Mouse (Mus musculus): ENCODE results near the gene Pofut1. TPM values are rescaled to one million over a fixed set of nuclear protein-coding genes. Genes with fewer than 3 reads are reported as not detected.

Gene Pofut1
- polyA plus RNA-seq (2014; fragmentation: Nextera tagmentation; extraction: Ambion mirVana): 5.9 and 6.6 TPM in 2 replicates

GRCm38 (mm10) chr2:153241250-153242014, at the start of gene Pofut1, which contains the start of gene Plagl2:
Gene Pofut1 (plus strand): TSS chr2:153241533.
Gene Plagl2 (minus strand): TSS chr2:153241426.
- 0% methylated on average over 48 of the region's 72 CpGs for WGBS
- peak within 1 kb of the TSS; percentile 91 for H3K4me2 ChIP-seq (ENCODE audit: low read length)
- H3K27ac ChIP-seq (replicated peaks in 1 of 2; ENCODE audit: control insufficient read depth in 1 of 2, insufficient read depth in 1 of 2, low read depth in 2 of 2, low read length in 2 of 2): peak within 1 kb of the TSS; percentile 90 to 95
- ATAC-seq (ENCODE audit: insufficient number of reproducible peaks, insufficient read depth, low FRiP score, low read depth): peak; percentile 96
- peak within 1 kb of the TSS; percentile 97 to 98 for H3K4me3 ChIP-seq (ENCODE audit: control insufficient read depth in 1 of 2, insufficient read depth in 1 of 2, low read depth in 1 of 2, low read length in 2 of 2)
- H3K9ac ChIP-seq (ENCODE audit: low read length): peak within 1 kb of the TSS; percentile 99
- H3K27me3 ChIP-seq (ENCODE audit: control insufficient read depth, insufficient read depth, low read length): no peaks in the 10 kb centered on the region
- H3K36me3 ChIP-seq (ENCODE audit: control insufficient read depth, insufficient read depth, low read length): peaks cover 28% of the 10 kb centered on the region
- H3K9me3 ChIP-seq (ENCODE audit: control insufficient read depth, low read length): no peaks in the 10 kb centered on the region
- peaks cover 9 to 37% of the 10 kb centered on the region in 2 experiments for H3K4me1 ChIP-seq (ENCODE audit: control insufficient read depth in 2 of 2, insufficient read depth in 2 of 2, low read length in 2 of 2)

- H3K4me2 ChIP-seq (ENCODE audit: low read length): no peak overlapping the region
- no peak overlapping the region for H3K4me3 ChIP-seq (ENCODE audit: control insufficient read depth in 1 of 2, insufficient read depth in 1 of 2, low read depth in 1 of 2, low read length in 2 of 2)
- no peak for ATAC-seq (ENCODE audit: insufficient number of reproducible peaks, insufficient read depth, low FRiP score, low read depth)
- no peaks in the 10 kb centered on the region for H3K9me3 ChIP-seq (ENCODE audit: control insufficient read depth, low read length)
- 100% methylated on average over 3 of the region's 3 CpGs for WGBS
- H3K27ac ChIP-seq (replicated peaks in 1 of 2; ENCODE audit: control insufficient read depth in 1 of 2, insufficient read depth in 1 of 2, low read depth in 2 of 2, low read length in 2 of 2): no peak overlapping the region
- H3K36me3 ChIP-seq (ENCODE audit: control insufficient read depth, insufficient read depth, low read length): peaks cover 90% of the 10 kb centered on the region
- H3K4me1 ChIP-seq (ENCODE audit: control insufficient read depth in 2 of 2, insufficient read depth in 2 of 2, low read length in 2 of 2): peaks cover 5 to 12% of the 10 kb centered on the region in 2 experiments; a peak in 3 of 4 replicates
- no peaks in the 10 kb centered on the region for H3K27me3 ChIP-seq (ENCODE audit: control insufficient read depth, insufficient read depth, low read length)
- H3K9ac ChIP-seq (ENCODE audit: low read length): no peak overlapping the region
Measured at GRCm38 (mm10) chr2:153194255-153194654, 47.1 kb upstream of the Pofut1 start.

GRCm38 (mm10) chr2:153198485-153198884, 42.8 kb upstream of the Pofut1 start:
- no peaks in the 10 kb centered on the region for H3K9me3 ChIP-seq (ENCODE audit: control insufficient read depth, low read length)
- no peaks in the 10 kb centered on the region for H3K27me3 ChIP-seq (ENCODE audit: control insufficient read depth, insufficient read depth, low read length)
- H3K9ac ChIP-seq (ENCODE audit: low read length): 0 out of 2 replicates have a peak overlapping the region, but pooled peaks have one; percentile 11
- ATAC-seq (ENCODE audit: insufficient number of reproducible peaks, insufficient read depth, low FRiP score, low read depth): peak; percentile 41; the same call in 1 of the 2 replicates
- peak overlapping the region; percentile 15 to 37; a peak in 3 of 4 replicates for H3K27ac ChIP-seq (replicated peaks in 1 of 2; ENCODE audit: control insufficient read depth in 1 of 2, insufficient read depth in 1 of 2, low read depth in 2 of 2, low read length in 2 of 2)
- peaks cover 86% of the 10 kb centered on the region for H3K36me3 ChIP-seq (ENCODE audit: control insufficient read depth, insufficient read depth, low read length)
- H3K4me3 ChIP-seq (ENCODE audit: control insufficient read depth in 1 of 2, insufficient read depth in 1 of 2, low read depth in 1 of 2, low read length in 2 of 2): no peak overlapping the region
- peaks cover 5 to 12% of the 10 kb centered on the region in 2 experiments; a peak in 3 of 4 replicates for H3K4me1 ChIP-seq (ENCODE audit: control insufficient read depth in 2 of 2, insufficient read depth in 2 of 2, low read length in 2 of 2)
- H3K4me2 ChIP-seq (ENCODE audit: low read length): no peak overlapping the region
- WGBS: 11% methylated on average over 5 of the region's 5 CpGs

GRCm38 (mm10) chr2:153199114-153199513, 42.2 kb upstream of the Pofut1 start:
- H3K4me3 ChIP-seq (ENCODE audit: control insufficient read depth in 1 of 2, insufficient read depth in 1 of 2, low read depth in 1 of 2, low read length in 2 of 2): no peak overlapping the region
- H3K9me3 ChIP-seq (ENCODE audit: control insufficient read depth, low read length): no peaks in the 10 kb centered on the region
- peaks cover 5 to 12% of the 10 kb centered on the region in 2 experiments; a peak in 3 of 4 replicates for H3K4me1 ChIP-seq (ENCODE audit: control insufficient read depth in 2 of 2, insufficient read depth in 2 of 2, low read length in 2 of 2)
- no peaks in the 10 kb centered on the region for H3K27me3 ChIP-seq (ENCODE audit: control insufficient read depth, insufficient read depth, low read length)
- ATAC-seq (ENCODE audit: insufficient number of reproducible peaks, insufficient read depth, low FRiP score, low read depth): no peak
- H3K36me3 ChIP-seq (ENCODE audit: control insufficient read depth, insufficient read depth, low read length): peaks cover 88% of the 10 kb centered on the region
- H3K9ac ChIP-seq (ENCODE audit: low read length): no peak overlapping the region
- 72% methylated on average over 2 of the region's 2 CpGs for WGBS
- H3K27ac ChIP-seq (replicated peaks in 1 of 2; ENCODE audit: control insufficient read depth in 1 of 2, insufficient read depth in 1 of 2, low read depth in 2 of 2, low read length in 2 of 2): no peak overlapping the region
- no peak overlapping the region for H3K4me2 ChIP-seq (ENCODE audit: low read length)

DNA sequence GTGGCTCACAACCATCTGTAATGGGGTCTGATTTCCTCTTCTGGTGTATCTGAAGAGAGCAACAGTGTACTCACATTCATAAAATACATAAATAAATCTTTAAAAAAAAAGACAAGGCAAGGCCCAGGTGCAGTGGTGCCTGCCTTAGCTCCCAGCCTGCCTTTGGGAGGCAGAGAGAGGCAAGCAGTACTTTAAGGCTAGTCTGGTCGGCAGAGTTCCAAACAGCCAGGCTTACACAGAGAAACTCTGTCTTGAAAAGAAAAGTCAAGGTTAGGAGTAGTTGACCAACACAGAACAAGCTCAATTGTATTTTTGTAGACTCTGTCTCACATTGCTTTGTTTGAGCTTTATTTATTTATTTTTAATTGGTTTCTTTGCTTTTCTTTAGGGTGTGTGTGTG, 38.6 kb upstream of the Pofut1 start:
- no peak for ATAC-seq (ENCODE audit: insufficient number of reproducible peaks, insufficient read depth, low FRiP score, low read depth)
- peaks cover 95% of the 10 kb centered on the region for H3K36me3 ChIP-seq (ENCODE audit: control insufficient read depth, insufficient read depth, low read length)
- 87% methylated on average over 1 of the region's 1 CpGs for WGBS

DNA sequence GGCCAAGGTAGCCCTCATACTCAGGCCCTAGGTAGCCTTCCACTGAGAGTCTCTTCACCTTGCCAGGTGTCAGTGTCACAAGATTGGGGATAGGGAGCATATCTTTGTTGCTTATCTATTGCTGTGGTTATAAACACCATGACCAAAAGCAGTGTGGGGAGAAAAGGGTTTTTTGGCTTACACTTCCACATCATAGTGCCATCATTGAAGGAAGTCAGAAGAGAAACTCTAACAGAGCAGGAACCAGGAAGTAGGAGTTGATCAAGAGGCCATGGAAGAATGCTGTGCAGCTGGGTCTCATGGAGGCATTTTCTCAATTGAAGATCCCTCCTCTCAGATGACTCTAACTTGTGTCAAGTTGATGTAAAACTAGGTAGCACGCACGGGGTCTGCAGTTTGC, 33.2 kb upstream of the Pofut1 start:
- no peak for ATAC-seq (ENCODE audit: insufficient number of reproducible peaks, insufficient read depth, low FRiP score, low read depth)
- Histone ChIP-seq H3K4me1 (ENCODE audit: control insufficient read depth in 2 of 2, insufficient read depth in 2 of 2, low read length in 2 of 2) (no peaks in the 10 kb centered on the region), H3K36me3 (ENCODE audit: control insufficient read depth, insufficient read depth, low read length) (peaks cover 76% of the 10 kb centered on the region)

More for the DNA sequence above, 38.6 kb upstream of the Pofut1 start:
- Histone ChIP-seq H3K9ac (ENCODE audit: low read length) (no peak overlapping the region), H3K4me2 (ENCODE audit: low read length) (no peak overlapping the region), H3K27me3 (ENCODE audit: control insufficient read depth, insufficient read depth, low read length) (no peaks in the 10 kb centered on the region), H3K4me1 (ENCODE audit: control insufficient read depth in 2 of 2, insufficient read depth in 2 of 2, low read length in 2 of 2) (peaks cover 5 to 11% of the 10 kb centered on the region in 2 experiments; a peak in 3 of 4 replicates), H3K9me3 (ENCODE audit: control insufficient read depth, low read length) (no peaks in the 10 kb centered on the region), H3K27ac (replicated peaks in 1 of 2; ENCODE audit: control insufficient read depth in 1 of 2, insufficient read depth in 1 of 2, low read depth in 2 of 2, low read length in 2 of 2) (no peak overlapping the region), H3K4me3 (ENCODE audit: control insufficient read depth in 1 of 2, insufficient read depth in 1 of 2, low read depth in 1 of 2, low read length in 2 of 2) (no peak overlapping the region)

GRCm38 (mm10) chr2:153209286-153209685, 32.0 kb upstream of the Pofut1 start:
- H3K4me1 ChIP-seq (ENCODE audit: control insufficient read depth in 2 of 2, insufficient read depth in 2 of 2, low read length in 2 of 2): peaks cover under 1 to 2% of the 10 kb centered on the region in 2 experiments; a peak in 2 of 4 replicates
- H3K9ac ChIP-seq (ENCODE audit: low read length): no peak overlapping the region
- H3K4me3 ChIP-seq (ENCODE audit: control insufficient read depth in 1 of 2, insufficient read depth in 1 of 2, low read depth in 1 of 2, low read length in 2 of 2): no peak overlapping the region
- no peaks in the 10 kb centered on the region for H3K27me3 ChIP-seq (ENCODE audit: control insufficient read depth, insufficient read depth, low read length)
- H3K27ac ChIP-seq (replicated peaks in 1 of 2; ENCODE audit: control insufficient read depth in 1 of 2, insufficient read depth in 1 of 2, low read depth in 2 of 2, low read length in 2 of 2): no peak overlapping the region
- no peak for ATAC-seq (ENCODE audit: insufficient number of reproducible peaks, insufficient read depth, low FRiP score, low read depth)
- no peak overlapping the region for H3K4me2 ChIP-seq (ENCODE audit: low read length)
- H3K9me3 ChIP-seq (ENCODE audit: control insufficient read depth, low read length): no peaks in the 10 kb centered on the region
- 90% methylated on average over 5 of the region's 5 CpGs for WGBS
- peaks cover 65% of the 10 kb centered on the region for H3K36me3 ChIP-seq (ENCODE audit: control insufficient read depth, insufficient read depth, low read length)

More for the DNA sequence above, 33.2 kb upstream of the Pofut1 start:
- H3K9me3 ChIP-seq (ENCODE audit: control insufficient read depth, low read length): no peaks in the 10 kb centered on the region
- H3K4me2 ChIP-seq (ENCODE audit: low read length): no peak overlapping the region
- no peak overlapping the region for H3K4me3 ChIP-seq (ENCODE audit: control insufficient read depth in 1 of 2, insufficient read depth in 1 of 2, low read depth in 1 of 2, low read length in 2 of 2)
- H3K9ac ChIP-seq (ENCODE audit: low read length): no peak overlapping the region
- H3K27me3 ChIP-seq (ENCODE audit: control insufficient read depth, insufficient read depth, low read length): no peaks in the 10 kb centered on the region
- H3K27ac ChIP-seq (replicated peaks in 1 of 2; ENCODE audit: control insufficient read depth in 1 of 2, insufficient read depth in 1 of 2, low read depth in 2 of 2, low read length in 2 of 2): no peak overlapping the region
- WGBS: 90% methylated on average over 2 of the region's 2 CpGs
